Mouse (Mus musculus): Measurements from ENCODE around the gene Dad1. TPM values are rescaled to one million over a fixed set of nuclear protein-coding genes. Genes with fewer than 3 reads are reported as not detected.
A peak's percentile ranks its signal among the peaks of the same experiment; 100 is the strongest.

The Dad1 gene
- polyA plus RNA-seq, 1 experiment from 2014 or later = 338 TPM

- peak overlapping the region; percentile 48 for H3K4me3 ChIP-seq (replicated peaks; ENCODE audit: low read depth, low read length)
- H3K27ac ChIP-seq (replicated peaks; ENCODE audit: low read depth, low read length) = no peak overlapping the region
- under 1% methylated on average over 35 of the region's 35 CpGs for WGBS
- peak; percentile 86 for ATAC-seq (ENCODE audit: low FRiP score, low TSS enrichment)
- peak; percentile 89 for DNase-seq
- no peaks in the 10 kb centered on the region for H3K9me3 ChIP-seq (ENCODE audit: control insufficient read depth, low read length)
- H3K9ac ChIP-seq (replicated peaks; ENCODE audit: low read length) = peak overlapping the region; percentile 51
- peak overlapping the region; percentile 66 for H3K4me2 ChIP-seq (ENCODE audit: low read length)
- H3K4me1 ChIP-seq (ENCODE audit: control insufficient read depth, insufficient read depth, low read length) = peaks cover 17% of the 10 kb centered on the region
- no peaks in the 10 kb centered on the region for H3K27me3 ChIP-seq (ENCODE audit: control insufficient read depth, insufficient read depth, low read length)
- H3K36me3 ChIP-seq (ENCODE audit: control insufficient read depth, insufficient read depth, low read length) = 0 out of 2 replicates have a peak, but pooled peaks cover 6% of the 10 kb centered on the region
Observed at GRCm38 (mm10) chr14:54259003-54259721, 5.3 kb upstream of the Dad1 start.

- H3K4me2 ChIP-seq (ENCODE audit: low read length) = no peak overlapping the region
- peaks cover 17% of the 10 kb centered on the region for H3K4me1 ChIP-seq (ENCODE audit: control insufficient read depth, insufficient read depth, low read length)
- DNase-seq = no peak
- no peaks in the 10 kb centered on the region for H3K9me3 ChIP-seq (ENCODE audit: control insufficient read depth, low read length)
- H3K36me3 ChIP-seq (ENCODE audit: control insufficient read depth, insufficient read depth, low read length) = 0 out of 2 replicates have a peak, but pooled peaks cover 3% of the 10 kb centered on the region
- no peak overlapping the region for H3K27ac ChIP-seq (replicated peaks; ENCODE audit: low read depth, low read length)
- no peak overlapping the region for H3K4me3 ChIP-seq (replicated peaks; ENCODE audit: low read depth, low read length)
- WGBS = 66% methylated on average over 7 of the region's 7 CpGs
- no peaks in the 10 kb centered on the region for H3K27me3 ChIP-seq (ENCODE audit: control insufficient read depth, insufficient read depth, low read length)
- ATAC-seq (ENCODE audit: low FRiP score, low TSS enrichment) = no peak
- H3K9ac ChIP-seq (replicated peaks; ENCODE audit: low read length) = no peak overlapping the region
Observed at GRCm38 (mm10) chr14:54258131-54258670, 4.3 kb upstream of the Dad1 start.

GRCm38 (mm10) chr14:54254670-54255202, 832 bp upstream of the Dad1 start:
- Histone ChIP-seq H3K4me1 (ENCODE audit: control insufficient read depth, insufficient read depth, low read length) (peaks cover 33% of the 10 kb centered on the region), H3K27me3 (ENCODE audit: control insufficient read depth, insufficient read depth, low read length) (no peaks in the 10 kb centered on the region), H3K4me2 (ENCODE audit: low read length) (peak overlapping the region; percentile 70), H3K27ac (replicated peaks; ENCODE audit: low read depth, low read length) (no peak overlapping the region), H3K9me3 (ENCODE audit: control insufficient read depth, low read length) (no peaks in the 10 kb centered on the region), H3K4me3 (replicated peaks; ENCODE audit: low read depth, low read length) (peak overlapping the region; percentile 70), H3K36me3 (ENCODE audit: control insufficient read depth, insufficient read depth, low read length) (peaks cover 1% of the 10 kb centered on the region; the same call in 1 of the 2 replicates), H3K9ac (replicated peaks; ENCODE audit: low read length) (peak overlapping the region; percentile 49; the same call in 1 of the 2 replicates)
- DNase-seq (no peak), ATAC-seq (ENCODE audit: low FRiP score, low TSS enrichment) (no peak)
- 68% methylated on average over 12 of the region's 12 CpGs for WGBS

GRCm38 (mm10) chr14:54250122-54250521, 3.8 kb downstream of the Dad1 start:
- Histone ChIP-seq H3K36me3 (ENCODE audit: control insufficient read depth, insufficient read depth, low read length) (peaks cover 14% of the 10 kb centered on the region; the same call in 1 of the 2 replicates), H3K4me1 (ENCODE audit: control insufficient read depth, insufficient read depth, low read length) (peaks cover 27% of the 10 kb centered on the region), H3K4me3 (replicated peaks; ENCODE audit: low read depth, low read length) (no peak overlapping the region), H3K9me3 (ENCODE audit: control insufficient read depth, low read length) (no peaks in the 10 kb centered on the region), H3K9ac (replicated peaks; ENCODE audit: low read length) (no peak overlapping the region), H3K4me2 (ENCODE audit: low read length) (no peak overlapping the region), H3K27ac (replicated peaks; ENCODE audit: low read depth, low read length) (no peak overlapping the region), H3K27me3 (ENCODE audit: control insufficient read depth, insufficient read depth, low read length) (no peaks in the 10 kb centered on the region)
- no peak for DNase-seq
- no peak for ATAC-seq (ENCODE audit: low FRiP score, low TSS enrichment)
- 90% methylated on average over 4 of the region's 4 CpGs for WGBS

GRCm38 (mm10) chr14:54249326-54249725, 4.6 kb downstream of the Dad1 start:
- DNase-seq = no peak
- no peak for ATAC-seq (ENCODE audit: low FRiP score, low TSS enrichment)
- 74% methylated on average over 9 of the region's 9 CpGs for WGBS
- no peak overlapping the region for H3K4me3 ChIP-seq (replicated peaks; ENCODE audit: low read depth, low read length)
- H3K36me3 ChIP-seq (ENCODE audit: control insufficient read depth, insufficient read depth, low read length) = peaks cover 14% of the 10 kb centered on the region; the same call in 1 of the 2 replicates
- H3K27ac ChIP-seq (replicated peaks; ENCODE audit: low read depth, low read length) = no peak overlapping the region
- no peak overlapping the region for H3K9ac ChIP-seq (replicated peaks; ENCODE audit: low read length)
- H3K27me3 ChIP-seq (ENCODE audit: control insufficient read depth, insufficient read depth, low read length) = no peaks in the 10 kb centered on the region
- H3K4me2 ChIP-seq (ENCODE audit: low read length) = no peak overlapping the region
- H3K4me1 ChIP-seq (ENCODE audit: control insufficient read depth, insufficient read depth, low read length) = peaks cover 19% of the 10 kb centered on the region
- H3K9me3 ChIP-seq (ENCODE audit: control insufficient read depth, low read length) = no peaks in the 10 kb centered on the region

GRCm38 (mm10) chr14:54246232-54246631, 7.7 kb downstream of the Dad1 start:
- Histone ChIP-seq H3K27ac (replicated peaks; ENCODE audit: low read depth, low read length) (no peak overlapping the region), H3K9ac (replicated peaks; ENCODE audit: low read length) (no peak overlapping the region), H3K4me2 (ENCODE audit: low read length) (no peak overlapping the region), H3K9me3 (ENCODE audit: control insufficient read depth, low read length) (no peaks in the 10 kb centered on the region), H3K4me3 (replicated peaks; ENCODE audit: low read depth, low read length) (no peak overlapping the region), H3K27me3 (ENCODE audit: control insufficient read depth, insufficient read depth, low read length) (no peaks in the 10 kb centered on the region), H3K36me3 (ENCODE audit: control insufficient read depth, insufficient read depth, low read length) (peaks cover 33% of the 10 kb centered on the region), H3K4me1 (ENCODE audit: control insufficient read depth, insufficient read depth, low read length) (peaks cover 6% of the 10 kb centered on the region; the same call in 1 of the 2 replicates)
- WGBS = 95% methylated on average over 3 of the region's 3 CpGs
- DNase-seq (no peak), ATAC-seq (ENCODE audit: low FRiP score, low TSS enrichment) (no peak)

GRCm38 (mm10) chr14:54244183-54244582, 9.7 kb downstream of the Dad1 start:
- 34% methylated on average over 3 of the region's 3 CpGs for WGBS
- Histone ChIP-seq H3K4me3 (replicated peaks; ENCODE audit: low read depth, low read length) (no peak overlapping the region), H3K4me2 (ENCODE audit: low read length) (no peak overlapping the region), H3K9me3 (ENCODE audit: control insufficient read depth, low read length) (no peaks in the 10 kb centered on the region), H3K27ac (replicated peaks; ENCODE audit: low read depth, low read length) (peak overlapping the region; percentile 55; the same call in 1 of the 2 replicates), H3K9ac (replicated peaks; ENCODE audit: low read length) (peak overlapping the region; percentile 26; the same call in 1 of the 2 replicates), H3K27me3 (ENCODE audit: control insufficient read depth, insufficient read depth, low read length) (no peaks in the 10 kb centered on the region), H3K4me1 (ENCODE audit: control insufficient read depth, insufficient read depth, low read length) (0 out of 2 replicates have a peak, but pooled peaks cover 2% of the 10 kb centered on the region), H3K36me3 (ENCODE audit: control insufficient read depth, insufficient read depth, low read length) (peaks cover 40% of the 10 kb centered on the region)
- peak; percentile 66 for DNase-seq
- ATAC-seq (ENCODE audit: low FRiP score, low TSS enrichment) = no peak; the same call in 1 of the 2 replicates

- no peak for ATAC-seq (ENCODE audit: low FRiP score, low TSS enrichment)
- H3K4me3 ChIP-seq (replicated peaks; ENCODE audit: low read depth, low read length) = no peak overlapping the region
- H3K4me1 ChIP-seq (ENCODE audit: control insufficient read depth, insufficient read depth, low read length) = 0 out of 2 replicates have a peak, but pooled peaks cover 2% of the 10 kb centered on the region
- H3K36me3 ChIP-seq (ENCODE audit: control insufficient read depth, insufficient read depth, low read length) = peaks cover 36% of the 10 kb centered on the region
- no peak for DNase-seq
- H3K27me3 ChIP-seq (ENCODE audit: control insufficient read depth, insufficient read depth, low read length) = no peaks in the 10 kb centered on the region
- H3K9ac ChIP-seq (replicated peaks; ENCODE audit: low read length) = no peak overlapping the region
- no peak overlapping the region for H3K27ac ChIP-seq (replicated peaks; ENCODE audit: low read depth, low read length)
- no peaks in the 10 kb centered on the region for H3K9me3 ChIP-seq (ENCODE audit: control insufficient read depth, low read length)
- 81% methylated on average over 5 of the region's 5 CpGs for WGBS
- no peak overlapping the region for H3K4me2 ChIP-seq (ENCODE audit: low read length)
Observed at GRCm38 (mm10) chr14:54240542-54240941, 13.4 kb downstream of the Dad1 start.

Data from midbrain, embryonic 14.5 days (tissue).